Mouse (Mus musculus): Measurements from ENCODE around the gene Gm47289. TPM values are rescaled to one million over a fixed set of nuclear protein-coding genes. Genes with fewer than 3 reads are reported as not detected.

Gm47289 gene
- not detected in 2 replicates for polyA plus RNA-seq (2015; fragmentation: Nextera tagmentation; extraction: Ambion mirVana)

GRCm38 (mm10) chr9:119158861-119159260 is at the start of gene Gm47289:
Gm47289 (plus strand) TSS chr9:119159161.
- Histone ChIP-seq H3K27me3 (peaks cover 28% of the 10 kb centered on the region), H3K9ac (no peak within 1 kb of the TSS), H3K9me3 (no peaks in the 10 kb centered on the region), H3K4me1 (replicated peaks) (no peaks in the 10 kb centered on the region; the same call in 1 of the 2 replicates), H3K4me3 (no peak within 1 kb of the TSS), H3K36me3 (no peaks in the 10 kb centered on the region), H3K4me2 (no peak within 1 kb of the TSS), H3K27ac (no peak within 1 kb of the TSS)
- no peak for ATAC-seq (ENCODE audit: low FRiP score)
- WGBS = 55% methylated on average over 4 of the region's 4 CpGs

GRCm38 (mm10) chr9:119109685-119110353 is 49.1 kb upstream of the Gm47289 start:
- Histone ChIP-seq H3K4me3 (no peak overlapping the region), H3K27ac (no peak overlapping the region), H3K36me3 (no peaks in the 10 kb centered on the region), H3K9ac (no peak overlapping the region), H3K27me3 (no peaks in the 10 kb centered on the region), H3K4me2 (no peak overlapping the region), H3K4me1 (replicated peaks) (peaks cover 6% of the 10 kb centered on the region; the same call in 1 of the 2 replicates), H3K9me3 (no peaks in the 10 kb centered on the region)
- ATAC-seq (ENCODE audit: low FRiP score) = no peak
- 65% methylated on average over 12 of the region's 12 CpGs for WGBS

GRCm38 (mm10) chr9:119110640-119111039 is 48.3 kb upstream of the Gm47289 start:
- ATAC-seq (ENCODE audit: low FRiP score) = no peak
- 34% methylated on average over 3 of the region's 3 CpGs for WGBS
- H3K9ac ChIP-seq = no peak overlapping the region

DNA sequence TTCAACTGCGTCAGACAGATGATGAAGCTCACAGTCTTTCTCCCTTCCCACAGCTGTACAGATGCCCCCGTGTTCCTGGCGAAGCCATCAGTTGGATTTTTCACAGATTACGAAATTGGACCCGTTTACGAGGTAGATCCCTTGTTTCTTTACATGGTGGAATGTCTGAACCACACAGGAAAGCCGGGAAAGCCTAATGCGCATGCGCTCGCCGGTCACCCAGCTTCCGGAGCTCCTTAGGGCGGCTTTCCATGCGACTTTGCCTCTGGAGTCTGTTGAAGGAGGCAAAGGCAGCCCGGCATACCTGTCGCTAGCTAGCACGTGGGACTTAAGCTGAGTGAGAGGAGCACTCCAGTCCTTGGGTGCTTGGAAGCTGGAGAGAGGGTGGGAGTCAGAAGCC is 44.0 kb upstream of the Gm47289 start:
- H3K9me3 ChIP-seq = no peaks in the 10 kb centered on the region
- no peak overlapping the region for H3K27ac ChIP-seq
- H3K9ac ChIP-seq = no peak overlapping the region
- ATAC-seq (ENCODE audit: low FRiP score) = no peak
- H3K36me3 ChIP-seq = no peaks in the 10 kb centered on the region
- H3K4me2 ChIP-seq = no peak overlapping the region
- peaks cover 11% of the 10 kb centered on the region; the same call in 1 of the 2 replicates for H3K4me1 ChIP-seq (replicated peaks)
- no peak overlapping the region for H3K4me3 ChIP-seq
- 87% methylated on average over 17 of the region's 17 CpGs for WGBS
- no peaks in the 10 kb centered on the region for H3K27me3 ChIP-seq

More at GRCm38 (mm10) chr9:119110640-119111039, 48.3 kb upstream of the Gm47289 start:
- H3K4me3 ChIP-seq = no peak overlapping the region
- H3K36me3 ChIP-seq = no peaks in the 10 kb centered on the region
- no peak overlapping the region for H3K27ac ChIP-seq
- H3K4me2 ChIP-seq = no peak overlapping the region
- H3K27me3 ChIP-seq = no peaks in the 10 kb centered on the region
- peaks cover 6% of the 10 kb centered on the region; the same call in 1 of the 2 replicates for H3K4me1 ChIP-seq (replicated peaks)
- no peaks in the 10 kb centered on the region for H3K9me3 ChIP-seq

GRCm38 (mm10) chr9:119119409-119120167 is 39.4 kb upstream of the Gm47289 start:
- Histone ChIP-seq H3K27me3 (no peaks in the 10 kb centered on the region), H3K36me3 (no peaks in the 10 kb centered on the region), H3K4me1 (replicated peaks) (peaks cover 12% of the 10 kb centered on the region), H3K4me2 (no peak overlapping the region), H3K27ac (no peak overlapping the region), H3K4me3 (no peak overlapping the region), H3K9ac (no peak overlapping the region), H3K9me3 (no peaks in the 10 kb centered on the region)
- no peak for ATAC-seq (ENCODE audit: low FRiP score)
- 85% methylated on average over 19 of the region's 19 CpGs for WGBS

GRCm38 (mm10) chr9:119120168-119120560 is 38.8 kb upstream of the Gm47289 start:
- Histone ChIP-seq H3K9ac (no peak overlapping the region), H3K4me1 (replicated peaks) (peaks cover 12% of the 10 kb centered on the region), H3K4me3 (no peak overlapping the region), H3K27me3 (no peaks in the 10 kb centered on the region), H3K9me3 (no peaks in the 10 kb centered on the region), H3K4me2 (no peak overlapping the region), H3K27ac (no peak overlapping the region), H3K36me3 (no peaks in the 10 kb centered on the region)
- no peak for ATAC-seq (ENCODE audit: low FRiP score)
- 78% methylated on average over 3 of the region's 3 CpGs for WGBS

- H3K36me3 ChIP-seq = no peaks in the 10 kb centered on the region
- ATAC-seq (ENCODE audit: low FRiP score) = no peak
- no peak overlapping the region for H3K4me2 ChIP-seq
- no peak overlapping the region for H3K4me3 ChIP-seq
- WGBS = 91% methylated on average over 18 of the region's 18 CpGs
- no peaks in the 10 kb centered on the region for H3K27me3 ChIP-seq
- H3K9me3 ChIP-seq = no peaks in the 10 kb centered on the region
- no peak overlapping the region for H3K27ac ChIP-seq
- peaks cover 12% of the 10 kb centered on the region for H3K4me1 ChIP-seq (replicated peaks)
- no peak overlapping the region for H3K9ac ChIP-seq
Measured at GRCm38 (mm10) chr9:119122596-119123369, 36.2 kb upstream of the Gm47289 start.

DNA sequence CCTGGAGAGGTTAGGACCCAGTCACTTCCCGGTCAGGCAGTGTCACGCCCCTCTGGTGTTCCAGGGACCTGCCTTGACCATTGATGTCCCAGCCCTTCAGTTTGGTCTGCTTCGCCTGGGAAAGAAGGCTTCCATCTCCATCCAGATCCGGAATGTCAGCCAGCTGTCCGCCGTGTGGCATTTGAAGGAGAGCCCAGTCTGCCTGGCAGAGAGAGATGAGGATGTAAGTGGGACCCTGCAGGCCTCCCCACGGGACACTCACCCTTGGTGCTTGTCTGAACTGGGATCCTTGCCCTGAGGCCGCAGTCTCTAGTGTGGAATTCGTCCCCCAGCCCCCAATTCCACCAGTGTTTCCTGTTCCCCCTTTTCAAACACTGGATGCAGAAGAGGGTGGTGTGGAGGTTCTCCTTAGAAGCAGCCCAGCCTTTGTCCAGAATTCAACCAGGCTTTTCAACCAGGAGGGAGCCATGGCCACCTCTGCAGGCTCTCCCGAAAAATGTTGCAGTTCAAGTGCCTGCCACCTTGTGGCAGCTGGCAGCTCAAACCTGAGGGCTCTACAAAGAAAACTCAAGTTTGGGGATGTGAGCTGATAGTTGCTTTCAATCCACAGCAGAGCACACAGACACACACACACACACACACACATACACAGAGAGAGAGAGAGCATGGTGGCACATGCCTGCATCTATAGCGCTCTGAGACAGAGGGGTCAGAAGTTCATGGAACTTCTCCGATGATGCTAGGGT is 30.4 kb upstream of the Gm47289 start:
- 79% methylated on average over 12 of the region's 12 CpGs for WGBS
- Histone ChIP-seq H3K9me3 (no peaks in the 10 kb centered on the region), H3K9ac (no peak overlapping the region), H3K27me3 (no peaks in the 10 kb centered on the region), H3K27ac (no peak overlapping the region), H3K4me3 (no peak overlapping the region), H3K36me3 (no peaks in the 10 kb centered on the region), H3K4me1 (replicated peaks) (no peaks in the 10 kb centered on the region), H3K4me2 (no peak overlapping the region)
- no peak for ATAC-seq (ENCODE audit: low FRiP score)

DNA sequence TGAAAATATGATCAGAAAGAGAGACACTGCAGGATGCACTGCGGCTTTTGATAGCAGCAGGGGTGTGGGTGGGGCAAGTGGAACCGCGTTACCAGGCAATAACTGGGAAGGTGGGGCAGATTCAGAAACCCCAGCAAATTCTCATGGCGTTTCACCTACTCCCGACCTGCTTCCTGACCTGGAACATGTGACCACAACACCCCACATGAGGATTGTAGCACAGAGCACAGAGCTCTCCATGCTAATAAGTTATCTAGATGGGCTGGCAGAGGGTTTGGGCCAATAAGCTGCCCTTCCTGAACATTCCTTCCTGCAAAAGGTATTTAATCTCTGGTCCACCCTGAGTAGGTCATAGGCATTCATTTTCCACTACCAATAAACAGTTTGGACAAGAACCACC is 28.3 kb upstream of the Gm47289 start:
- ATAC-seq (ENCODE audit: low FRiP score) = no peak
- H3K27me3 ChIP-seq = no peaks in the 10 kb centered on the region
- H3K27ac ChIP-seq = no peak overlapping the region
- no peaks in the 10 kb centered on the region for H3K9me3 ChIP-seq
- no peaks in the 10 kb centered on the region for H3K4me1 ChIP-seq (replicated peaks)
- no peaks in the 10 kb centered on the region for H3K36me3 ChIP-seq
- no peak overlapping the region for H3K4me2 ChIP-seq
- H3K4me3 ChIP-seq = no peak overlapping the region
- H3K9ac ChIP-seq = no peak overlapping the region
- WGBS = 83% methylated on average over 5 of the region's 5 CpGs

- H3K9ac ChIP-seq = no peak overlapping the region
- no peak for ATAC-seq (ENCODE audit: low FRiP score)
- no peaks in the 10 kb centered on the region for H3K36me3 ChIP-seq
- no peak overlapping the region for H3K4me3 ChIP-seq
- no peak overlapping the region for H3K27ac ChIP-seq
- H3K27me3 ChIP-seq = no peaks in the 10 kb centered on the region
- H3K4me2 ChIP-seq = no peak overlapping the region
- H3K4me1 ChIP-seq (replicated peaks) = 0 out of 2 replicates have a peak, but pooled peaks cover 3% of the 10 kb centered on the region
- 87% methylated on average over 2 of the region's 2 CpGs for WGBS
- no peaks in the 10 kb centered on the region for H3K9me3 ChIP-seq
Measured at GRCm38 (mm10) chr9:119138836-119139235, 20.1 kb upstream of the Gm47289 start.

DNA sequence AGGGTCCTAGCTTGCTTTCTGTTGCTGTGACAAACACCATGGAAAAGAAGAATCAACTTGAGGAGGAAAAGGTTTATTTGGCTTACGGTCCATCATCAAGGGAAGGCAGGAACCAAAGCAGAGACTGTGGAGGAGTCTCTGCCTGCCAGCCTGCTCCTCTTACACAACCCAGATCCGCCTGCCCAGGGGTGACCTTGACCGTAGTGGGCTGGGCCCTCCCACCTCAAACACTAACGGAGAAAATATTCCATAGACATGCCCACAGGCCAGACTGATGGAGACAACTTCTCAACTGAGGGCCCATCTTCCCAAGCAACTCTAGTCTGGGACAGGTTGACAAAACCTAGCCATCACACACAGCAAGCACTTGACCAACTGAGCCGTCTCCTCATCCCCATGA is 16.9 kb upstream of the Gm47289 start:
- Histone ChIP-seq H3K4me3 (no peak overlapping the region), H3K4me1 (replicated peaks) (0 out of 2 replicates have a peak, but pooled peaks cover 3% of the 10 kb centered on the region), H3K9ac (no peak overlapping the region), H3K36me3 (no peaks in the 10 kb centered on the region), H3K4me2 (no peak overlapping the region), H3K27me3 (no peaks in the 10 kb centered on the region), H3K27ac (no peak overlapping the region), H3K9me3 (no peaks in the 10 kb centered on the region)
- WGBS = 92% methylated on average over 5 of the region's 5 CpGs
- ATAC-seq (ENCODE audit: low FRiP score) = no peak

- H3K4me3 ChIP-seq = no peak overlapping the region
- no peak overlapping the region for H3K27ac ChIP-seq
- no peaks in the 10 kb centered on the region for H3K36me3 ChIP-seq
- H3K9me3 ChIP-seq = no peaks in the 10 kb centered on the region
- no peaks in the 10 kb centered on the region for H3K4me1 ChIP-seq (replicated peaks)
- no peak for ATAC-seq (ENCODE audit: low FRiP score)
- H3K27me3 ChIP-seq = no peaks in the 10 kb centered on the region
- 70% methylated on average over 9 of the region's 9 CpGs for WGBS
- no peak overlapping the region for H3K9ac ChIP-seq
- H3K4me2 ChIP-seq = no peak overlapping the region
Measured at GRCm38 (mm10) chr9:119143372-119143771, 15.6 kb upstream of the Gm47289 start.

All from hindbrain, embryonic 13.5 days (tissue).